9 mouse cellular contexts compared by ENCODE assay signal in the genomic region with DNA sequence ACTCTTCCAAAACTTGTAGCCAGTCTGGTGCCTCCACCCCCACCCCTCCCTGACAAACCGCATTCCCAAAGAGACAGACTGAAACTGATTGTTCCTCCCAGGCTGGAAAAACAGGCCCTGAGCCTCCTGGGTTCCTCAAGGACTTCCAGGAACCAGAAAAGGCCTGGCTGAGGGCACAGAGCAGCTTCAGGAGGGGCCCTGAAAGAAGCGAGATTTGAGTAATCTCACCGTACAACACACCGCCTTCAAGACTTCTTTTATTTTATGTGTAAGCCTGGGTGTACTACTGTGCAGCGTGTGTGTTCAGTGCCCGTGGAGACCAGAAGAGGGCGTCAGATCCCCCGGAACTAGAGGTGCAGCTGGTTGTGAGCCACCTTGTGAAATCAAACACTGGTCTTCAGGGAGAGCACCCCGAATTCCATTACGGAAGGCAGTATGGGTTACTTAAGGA.
DNase-seq lines count a peak whose midpoint lies in the region; ATAC-seq and TF ChIP-seq lines count a peak whose summit lies in the region.
"Had no signal": no experiment of that assay in that cellular context is flagged by ENCODE, and none has a peak within 500 bp of the region (broad histone marks: within the 10 kb centered on the region; RNA-seq: fewer than 3 reads in every experiment).

No protein-coding gene starts in this region.

- WGBS in spleen, adult 2 months: 83% methylated on average over 10 of the region's 10 CpGs
- 69% methylated on average over 10 of the region's 10 CpGs for WGBS in liver, postnatal 0 days (ENCODE audit: insufficient replicate concordance)

- H3K4me3 ChIP-seq in spleen, adult 2 months (ENCODE audit: extremely low read depth, insufficient read depth, insufficient read length): no peak overlapping the region
- no peak overlapping the region for H3K4me3 ChIP-seq in embryonic fibroblast, embryonic 13.5 days (ENCODE audit: insufficient read depth, low read length)
- H3K4me3 ChIP-seq in liver, postnatal 0 days (ENCODE audit: low read depth, low read length): no peak overlapping the region
- H3K4me3 ChIP-seq: limb, embryonic 13.5 days had no signal

- H3K9ac ChIP-seq in liver, postnatal 0 days (replicated peaks): no peak overlapping the region
- H3K9ac ChIP-seq: limb, embryonic 13.5 days had no signal

- TF ChIP-seq EP300 in liver, postnatal 0 days (IDR thresholded peaks at IDR 0.05; ENCODE audit: low read depth): no peak

- no peak for DNase-seq in spleen, adult 2 months (ENCODE audit: low read depth in 1 of 2, low spot score in 2 of 2)
- no peak for DNase-seq in spleen, postnatal 4 days (ENCODE audit: low spot score in 2 of 2)
- DNase-seq in liver, postnatal 0 days: no peak
- DNase-seq in skeletal muscle tissue, adult 2 months (ENCODE audit: low read depth, low spot score): peak; percentile 33
- no peak for DNase-seq in adrenal gland, postnatal 36 days
- DNase-seq in spleen, adult 12 weeks (ENCODE audit: low spot score): no peak
- DNase-seq in left cerebral cortex, postnatal 4 days: no peak

- no peak for ATAC-seq in liver, postnatal 0 days

- no peaks in the 10 kb centered on the region for H3K9me3 ChIP-seq in liver, postnatal 0 days (ENCODE audit: low read length)

- peak overlapping the region; percentile 44; the same call in 1 of the 2 replicates for H3K27ac ChIP-seq in spleen, adult 2 months (ENCODE audit: insufficient read depth, low read length)
- no peak overlapping the region for H3K27ac ChIP-seq in embryonic fibroblast, embryonic 13.5 days (ENCODE audit: insufficient read depth, low read length)
- no peak overlapping the region for H3K27ac ChIP-seq in liver, postnatal 0 days (ENCODE audit: low read depth)
- H3K27ac ChIP-seq: limb, embryonic 13.5 days had no signal

- no peaks in the 10 kb centered on the region for H3K36me3 ChIP-seq in spleen, adult 2 months (ENCODE audit: control insufficient read depth, insufficient read depth, low read length)
- no peaks in the 10 kb centered on the region for H3K36me3 ChIP-seq in liver, postnatal 0 days (replicated peaks; ENCODE audit: insufficient read depth, low read length)
- H3K36me3 ChIP-seq: limb, embryonic 13.5 days had no signal

- no peak overlapping the region for H3K4me2 ChIP-seq in liver, postnatal 0 days (ENCODE audit: low read depth, low read length)
- H3K4me2 ChIP-seq: limb, embryonic 13.5 days had no signal

- no peaks in the 10 kb centered on the region for H3K27me3 ChIP-seq in spleen, adult 2 months (ENCODE audit: control insufficient read depth, insufficient read depth, low read length)
- H3K27me3 ChIP-seq in liver, postnatal 0 days (ENCODE audit: insufficient read depth, low read length): no peaks in the 10 kb centered on the region
- H3K27me3 ChIP-seq: limb, embryonic 13.5 days had no signal

- no peak for TF ChIP-seq CTCF in spleen, adult 2 months (IDR thresholded peaks at IDR 0.05; ENCODE audit: extremely low read depth, insufficient read depth, insufficient read length, insufficient replicate concordance)
- TF ChIP-seq CTCF in embryonic fibroblast, embryonic 13.5 days (IDR thresholded peaks at IDR 0.05; ENCODE audit: borderline replicate concordance, insufficient read depth, low read length): peak; percentile 35; the same call in 1 of the 2 replicates
- TF ChIP-seq CTCF in liver, postnatal 0 days (IDR thresholded peaks at IDR 0.05; ENCODE audit: low read depth): peak; percentile 32

- no peaks in the 10 kb centered on the region for H3K4me1 ChIP-seq in spleen, adult 2 months (ENCODE audit: control insufficient read depth, insufficient read depth, insufficient read length)
- peaks cover 5% of the 10 kb centered on the region for H3K4me1 ChIP-seq in embryonic fibroblast, embryonic 13.5 days (ENCODE audit: control insufficient read depth, insufficient read depth, low read length)
- H3K4me1 ChIP-seq in liver, postnatal 0 days (ENCODE audit: insufficient read depth): no peaks in the 10 kb centered on the region

- no peak for TF ChIP-seq POLR2A in spleen, adult 2 months (IDR thresholded peaks at IDR 0.05; ENCODE audit: low read depth, low read length)
- no peak for TF ChIP-seq POLR2A in embryonic fibroblast, embryonic 13.5 days (IDR thresholded peaks at IDR 0.05; ENCODE audit: low read depth, low read length)

- intact Hi-C loops in left cerebral cortex, postnatal 4 days (cut with DNase I): no loop called here
